Mouse (Mus musculus) forebrain, embryonic 12.5 days (tissue): ENCODE results near the gene Ap1b1. TPM values are rescaled to one million over a fixed set of nuclear protein-coding genes. Genes with fewer than 3 reads are reported as not detected.

ENCODE experiments used
- ATAC-seq: fragments of 200-750 bp; cut with Nextera tagmentation; 2 replicates; pipeline ENCODE4 v1.8.0; 2017; ENCODE audit warnings: moderate TSS enrichment; ENCODE audit not compliant: low FRiP score
- H3K27ac ChIP-seq: fragments of 300-500 bp; sonication (generic); 2 replicates; pipeline ENCODE4 v1.5.1; 2016; ENCODE audit warnings: mild to moderate bottlenecking
- H3K27me3 ChIP-seq: fragments of 300-500 bp; sonication (generic); 2 replicates; pipeline ENCODE4 v1.6.1; 2016; ENCODE audit warnings: mild to moderate bottlenecking
- H3K36me3 ChIP-seq: fragments of 300-500 bp; sonication (generic); replicated peaks from 2 replicates; pipeline ENCODE4 v1.6.1; 2016; ENCODE audit warnings: mild to moderate bottlenecking
- H3K4me1 ChIP-seq: fragments of 300-500 bp; sonication (generic); 2 replicates; pipeline ENCODE4 v1.6.1; 2016
- H3K4me2 ChIP-seq: fragments of 300-500 bp; sonication (generic); 2 replicates; pipeline ENCODE4 v1.6.1; 2016; ENCODE audit warnings: mild to moderate bottlenecking, moderate library complexity
- H3K4me3 ChIP-seq: fragments of 300-500 bp; sonication (generic); replicated peaks from 2 replicates; pipeline ENCODE4 v1.5.1; 2016; ENCODE audit warnings: mild to moderate bottlenecking
- H3K9ac ChIP-seq: fragments of 300-500 bp; sonication (generic); 2 replicates; pipeline ENCODE4 v1.6.1; 2016; ENCODE audit warnings: mild to moderate bottlenecking
- H3K9me3 ChIP-seq: fragments of 300-500 bp; sonication (generic); 2 replicates; pipeline ENCODE4 v1.6.1; 2016
- WGBS: fragments of 180-500 bp; shearing (Covaris S2); methylation state at CpG from one replicate; pipeline ENCODE4 v1.1.7; 2016; 5-methylcytosine and 5-hydroxymethylcytosine counted together
- polyA plus RNA-seq: library from polyadenylated mRNA; unstranded; fragments of >200 nt; fragmentation: Nextera tagmentation; extraction: Ambion mirVana; gene quantifications from 2 replicates; pipeline ENCODE4 v1.2.1, GENCODE M21; 2016

The Ap1b1 gene
- polyA plus RNA-seq, 1 experiment from 2014 or later: 67.9 TPM

DNA sequence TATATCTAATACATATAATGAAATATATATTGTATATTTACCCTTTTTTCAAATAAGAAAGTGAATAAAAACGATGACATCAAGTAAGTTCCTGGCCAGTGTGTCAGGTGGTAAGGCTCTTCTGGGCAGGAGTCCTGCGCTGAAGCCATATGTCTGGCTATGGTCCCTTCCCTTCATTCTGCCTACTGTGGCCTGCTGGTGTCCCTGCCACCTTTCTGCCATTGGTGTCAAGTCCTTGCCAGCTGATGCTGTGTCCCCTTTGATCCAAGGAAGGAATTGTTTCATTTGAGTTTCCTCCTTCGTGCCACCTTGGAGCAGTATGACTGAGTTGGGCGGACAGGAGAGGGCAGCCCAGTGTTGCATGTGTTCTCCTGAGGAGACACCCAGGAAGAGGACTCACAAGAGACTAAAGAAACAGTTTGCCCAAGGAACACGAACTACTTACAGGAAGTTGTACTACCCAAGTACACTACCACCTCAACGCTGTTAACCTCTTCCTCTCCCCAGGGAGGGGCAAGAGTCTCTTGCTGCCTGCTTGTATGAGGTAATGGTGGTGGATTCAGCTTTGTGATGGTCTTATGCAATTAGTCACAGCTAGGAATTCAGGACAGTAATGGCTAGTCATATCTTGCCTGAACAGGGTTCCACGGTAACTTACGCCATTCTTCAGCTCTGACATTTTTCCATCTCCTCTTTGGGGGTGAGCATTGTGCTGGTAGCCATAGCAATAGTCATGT, 56.2 kb downstream of the Ap1b1 start:
- no peak overlapping the region for H3K9ac ChIP-seq
- no peak for ATAC-seq
- H3K27ac ChIP-seq: no peak overlapping the region
- H3K4me2 ChIP-seq: no peak overlapping the region
- peaks cover 52% of the 10 kb centered on the region for H3K36me3 ChIP-seq
- H3K9me3 ChIP-seq: no peaks in the 10 kb centered on the region
- no peaks in the 10 kb centered on the region for H3K4me1 ChIP-seq
- no peak overlapping the region for H3K4me3 ChIP-seq
- H3K27me3 ChIP-seq: no peaks in the 10 kb centered on the region
- WGBS: 91% methylated on average over 8 of the region's 8 CpGs

DNA sequence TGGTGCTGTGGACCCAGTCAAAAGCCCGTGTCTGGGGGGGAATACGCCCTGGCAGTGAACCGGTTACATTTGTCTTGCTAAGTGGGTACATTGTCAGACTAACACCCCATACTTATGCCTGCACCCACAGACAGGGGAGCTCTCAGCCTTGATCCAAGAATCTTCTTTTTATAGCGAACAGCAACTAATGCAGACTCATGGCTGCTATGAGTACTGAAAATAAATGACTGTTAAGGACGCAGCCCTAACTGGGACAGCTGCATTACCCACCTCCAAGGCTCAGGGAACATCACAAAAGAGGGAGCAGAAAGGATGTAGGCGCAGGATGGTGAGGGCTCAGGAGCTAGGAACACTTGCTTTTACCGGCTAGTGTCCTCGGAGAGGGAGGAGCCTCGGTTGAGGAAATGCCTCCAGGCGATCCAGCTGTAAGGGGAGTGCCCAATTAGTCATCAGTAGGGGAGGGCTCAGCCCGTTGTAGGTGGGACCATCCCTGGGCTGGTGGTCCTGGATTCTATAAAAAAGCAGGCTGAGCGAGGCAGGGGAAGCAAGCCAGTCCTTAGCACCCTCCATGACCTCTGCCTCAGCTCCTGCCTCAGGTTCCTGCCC, 59.8 kb downstream of the Ap1b1 start:
- WGBS: 53% methylated on average over 12 of the region's 12 CpGs
- no peaks in the 10 kb centered on the region for H3K27me3 ChIP-seq
- H3K4me3 ChIP-seq: no peak overlapping the region
- ATAC-seq: no peak
- no peaks in the 10 kb centered on the region for H3K4me1 ChIP-seq
- H3K9ac ChIP-seq: no peak overlapping the region
- H3K4me2 ChIP-seq: no peak overlapping the region
- H3K9me3 ChIP-seq: no peaks in the 10 kb centered on the region
- H3K36me3 ChIP-seq: peaks cover 17% of the 10 kb centered on the region
- no peak overlapping the region for H3K27ac ChIP-seq

DNA sequence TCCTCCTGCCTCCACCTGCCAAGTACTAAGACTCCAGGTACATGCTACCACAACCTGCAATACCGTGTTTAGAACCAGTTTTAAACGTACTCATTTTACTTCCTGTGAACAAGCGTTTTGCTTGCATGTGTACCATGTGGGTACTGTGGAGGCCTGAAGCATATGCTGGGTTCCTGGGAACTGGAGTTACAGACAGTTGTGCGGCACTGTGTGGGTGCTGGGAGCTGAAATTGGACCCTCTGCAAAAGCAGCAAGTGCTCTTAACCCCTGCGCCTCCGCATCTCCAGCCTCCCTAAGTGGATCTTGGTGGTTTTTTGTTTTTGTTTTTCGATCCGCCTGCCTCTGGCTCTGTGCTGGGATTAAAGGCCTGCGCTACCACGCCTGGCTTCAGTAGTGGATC, 65.0 kb downstream of the Ap1b1 start:
- Histone ChIP-seq H3K27ac (no peak overlapping the region), H3K27me3 (peaks cover 20% of the 10 kb centered on the region), H3K9ac (no peak overlapping the region), H3K4me2 (no peak overlapping the region), H3K4me1 (peaks cover 13% of the 10 kb centered on the region), H3K36me3 (no peaks in the 10 kb centered on the region), H3K4me3 (no peak overlapping the region), H3K9me3 (no peaks in the 10 kb centered on the region)
- WGBS: 68% methylated on average over 10 of the region's 10 CpGs
- ATAC-seq: no peak

DNA sequence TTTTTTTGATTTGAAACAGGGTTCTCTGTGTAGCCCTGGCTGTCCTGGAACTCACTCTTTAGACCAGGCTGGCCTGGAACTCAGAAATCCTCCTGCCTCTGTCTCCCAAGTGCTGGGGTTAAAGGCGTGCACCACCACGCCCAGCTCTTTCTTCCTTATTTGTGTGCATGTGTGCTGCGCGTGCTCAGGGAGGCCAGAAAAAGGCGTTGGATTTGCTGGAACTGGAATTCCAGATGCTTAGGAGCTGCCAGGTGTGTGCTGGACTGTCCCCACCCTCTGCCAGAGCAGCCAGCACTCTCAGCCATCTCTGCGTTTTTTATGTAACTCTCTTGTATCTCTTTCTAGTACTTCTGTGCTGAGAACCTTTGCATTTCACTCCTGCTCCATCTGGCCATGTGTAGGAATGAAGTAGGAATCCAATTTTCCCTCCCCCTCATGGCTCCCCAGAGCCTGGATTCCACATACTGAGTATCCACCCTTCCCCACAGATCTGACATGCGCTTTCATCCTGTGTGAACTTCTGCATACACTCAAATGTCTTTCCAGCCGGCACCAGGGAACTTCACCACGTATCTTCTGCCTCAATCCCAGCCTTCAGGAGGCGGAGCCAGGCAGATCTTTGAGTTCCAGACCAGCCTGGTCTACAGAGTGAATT, 65.7 kb downstream of the Ap1b1 start:
- Histone ChIP-seq H3K9ac (no peak overlapping the region), H3K4me2 (no peak overlapping the region), H3K9me3 (no peaks in the 10 kb centered on the region), H3K4me3 (no peak overlapping the region), H3K27me3 (peaks cover 26% of the 10 kb centered on the region), H3K27ac (no peak overlapping the region), H3K36me3 (no peaks in the 10 kb centered on the region), H3K4me1 (peaks cover 18% of the 10 kb centered on the region)
- WGBS: 78% methylated on average over 10 of the region's 10 CpGs
- ATAC-seq: no peak

DNA sequence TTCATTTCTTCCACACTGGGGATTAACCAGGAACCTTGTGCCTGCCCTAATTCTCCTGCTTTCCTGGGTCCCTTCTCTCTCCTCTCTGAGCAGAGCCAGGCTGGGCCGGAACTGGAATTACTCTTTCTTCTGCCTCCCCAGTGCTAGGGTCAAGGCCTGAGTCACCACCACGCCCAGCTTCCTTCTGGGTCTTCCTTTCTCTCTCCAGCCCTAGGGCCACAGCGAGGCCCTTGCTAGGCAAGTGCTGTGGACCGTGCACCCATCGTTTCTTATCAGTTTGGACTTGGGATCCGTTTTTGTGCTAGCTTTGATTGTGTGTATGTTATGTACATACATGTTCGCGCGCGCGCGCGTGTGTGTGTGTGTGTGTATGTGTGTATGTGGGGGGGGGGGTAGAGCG, 67.5 kb downstream of the Ap1b1 start:
- H3K4me2 ChIP-seq: no peak overlapping the region
- H3K36me3 ChIP-seq: no peaks in the 10 kb centered on the region
- no peak for ATAC-seq
- peaks cover 45% of the 10 kb centered on the region for H3K27me3 ChIP-seq
- H3K4me1 ChIP-seq: peaks cover 32% of the 10 kb centered on the region
- 92% methylated on average over 14 of the region's 14 CpGs for WGBS
- H3K9me3 ChIP-seq: no peaks in the 10 kb centered on the region
- H3K9ac ChIP-seq: no peak overlapping the region
- no peak overlapping the region for H3K4me3 ChIP-seq
- H3K27ac ChIP-seq: no peak overlapping the region

DNA sequence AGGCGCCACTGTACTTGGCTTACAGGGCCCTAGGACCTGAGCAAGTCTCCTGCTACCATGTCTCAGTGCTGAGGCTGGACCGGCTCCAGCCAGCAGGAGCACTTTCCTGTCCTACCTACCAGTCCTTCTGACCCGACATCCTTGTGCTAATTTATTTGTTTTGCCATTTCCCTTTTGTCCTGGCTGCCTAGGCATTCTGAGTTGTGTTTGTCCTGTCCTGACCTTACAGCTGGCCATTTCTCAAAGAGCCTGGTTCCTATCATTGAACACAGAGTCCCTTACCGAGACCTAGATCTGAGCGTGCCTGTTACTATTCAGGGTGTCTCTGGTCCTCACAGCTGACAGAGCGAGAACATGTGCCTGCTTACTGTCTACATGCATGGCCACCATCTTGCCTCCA, 68.2 kb downstream of the Ap1b1 start:
- Histone ChIP-seq H3K4me2 (no peak overlapping the region), H3K9ac (no peak overlapping the region), H3K36me3 (no peaks in the 10 kb centered on the region), H3K9me3 (no peaks in the 10 kb centered on the region), H3K4me3 (no peak overlapping the region), H3K27ac (no peak overlapping the region), H3K4me1 (peaks cover 38% of the 10 kb centered on the region), H3K27me3 (peaks cover 52% of the 10 kb centered on the region)
- no peak for ATAC-seq
- WGBS: 68% methylated on average over 6 of the region's 6 CpGs

DNA sequence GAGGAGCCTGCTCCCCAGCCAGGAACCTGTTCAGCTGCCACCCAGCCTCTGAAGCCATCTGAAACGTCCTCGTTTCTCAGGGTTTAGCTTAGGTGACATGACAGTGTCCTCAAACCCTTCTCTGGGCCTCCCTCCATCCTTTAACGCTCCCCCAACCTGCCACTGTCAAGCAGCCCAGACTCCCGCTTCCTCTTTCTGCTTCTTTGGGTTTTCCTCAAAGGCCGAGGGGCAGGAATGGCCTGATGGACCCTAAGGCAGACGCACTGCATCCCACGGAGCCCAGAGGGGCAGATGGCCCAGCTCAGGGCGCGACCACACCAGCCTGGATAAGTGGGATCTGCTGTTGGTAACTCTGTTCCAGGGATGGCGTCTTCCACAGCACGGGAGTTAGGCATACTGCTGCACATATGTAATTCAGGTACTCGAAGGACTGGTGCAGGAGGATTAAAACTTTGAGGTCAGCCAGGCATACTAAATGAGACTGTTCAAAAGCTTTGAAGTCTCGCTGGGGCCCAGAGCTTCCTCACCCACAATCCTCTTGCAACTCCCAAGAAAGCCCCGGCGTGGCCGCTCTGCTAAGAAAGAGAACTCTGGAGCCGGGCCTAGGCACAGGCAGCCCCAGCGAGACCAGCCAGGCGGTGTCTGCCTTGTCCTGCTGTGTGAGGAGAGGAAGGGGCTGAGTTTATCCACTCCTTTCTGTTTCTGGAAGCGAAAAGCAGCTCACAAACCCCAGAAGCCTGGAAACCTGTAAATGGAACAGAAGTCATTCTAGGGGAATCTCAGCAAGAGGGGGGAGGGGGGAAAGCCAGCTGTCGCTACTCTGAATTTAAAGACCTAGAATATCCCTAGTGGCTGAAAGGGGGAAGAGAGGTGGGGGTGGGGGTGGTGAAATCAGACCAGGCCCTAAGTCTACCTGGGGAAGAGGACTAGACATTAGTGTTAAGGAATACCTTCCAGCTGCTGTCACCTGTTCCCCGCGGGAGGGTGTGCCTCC, 69.6 kb downstream of the Ap1b1 start:
- no peak overlapping the region for H3K9ac ChIP-seq
- H3K27ac ChIP-seq: no peak overlapping the region

DNA sequence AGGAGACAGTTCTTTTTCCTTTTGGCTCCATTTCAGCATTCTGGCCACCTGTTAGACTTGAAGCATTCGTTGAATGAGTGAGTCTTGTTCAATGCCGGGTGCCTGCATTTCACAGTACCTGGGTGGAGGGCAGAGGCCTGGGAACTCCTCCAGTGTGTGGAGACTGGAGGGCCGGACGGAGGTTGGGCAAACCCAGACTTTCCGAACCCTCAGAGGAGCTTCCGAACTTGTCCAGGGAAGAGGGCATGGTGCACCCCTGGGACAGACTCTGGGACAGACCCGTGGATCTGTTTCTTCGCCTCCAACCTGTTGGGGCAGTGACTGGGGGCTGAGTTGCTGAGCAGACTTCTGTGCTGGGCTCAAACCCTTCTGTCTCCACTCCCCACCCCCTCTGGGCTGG, 70.4 kb downstream of the Ap1b1 start:
- H3K9me3 ChIP-seq: no peaks in the 10 kb centered on the region
- H3K9ac ChIP-seq: no peak overlapping the region
- no peak overlapping the region for H3K27ac ChIP-seq
- no peak for ATAC-seq
- 49% methylated on average over 8 of the region's 8 CpGs for WGBS
- peaks cover 74% of the 10 kb centered on the region for H3K27me3 ChIP-seq
- no peak overlapping the region for H3K4me3 ChIP-seq
- H3K36me3 ChIP-seq: no peaks in the 10 kb centered on the region
- H3K4me1 ChIP-seq: peaks cover 53% of the 10 kb centered on the region
- no peak overlapping the region for H3K4me2 ChIP-seq

More for the DNA sequence above, 69.6 kb downstream of the Ap1b1 start:
- no peak overlapping the region for H3K4me3 ChIP-seq
- peaks cover 44% of the 10 kb centered on the region for H3K4me1 ChIP-seq
- no peak overlapping the region; the same call in 1 of the 2 replicates for H3K4me2 ChIP-seq
- H3K27me3 ChIP-seq: peaks cover 66% of the 10 kb centered on the region
- no peaks in the 10 kb centered on the region for H3K9me3 ChIP-seq
- ATAC-seq: no peak
- H3K36me3 ChIP-seq: no peaks in the 10 kb centered on the region
- WGBS: 19% methylated on average over 23 of the region's 23 CpGs

DNA sequence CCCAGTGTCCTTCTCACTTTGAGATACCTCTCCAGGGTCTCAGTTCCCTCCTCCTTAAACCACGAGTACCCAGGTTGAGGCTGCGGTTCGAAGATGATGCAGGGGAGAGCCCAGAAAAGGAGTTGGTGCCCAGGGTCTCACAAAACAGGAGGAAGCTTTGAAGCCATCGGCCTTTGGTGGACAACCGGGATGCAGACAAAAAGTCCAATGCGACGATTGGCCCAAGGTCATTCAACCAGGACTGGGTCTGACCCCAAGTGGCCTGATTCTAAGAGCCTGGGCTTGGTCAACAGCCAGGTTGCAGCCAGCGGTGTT, 70.9 kb downstream of the Ap1b1 start:
- 10% methylated on average over 8 of the region's 8 CpGs for WGBS
- no peaks in the 10 kb centered on the region for H3K9me3 ChIP-seq
- H3K27ac ChIP-seq: no peak overlapping the region
- H3K4me2 ChIP-seq: peak overlapping the region; percentile 77
- H3K27me3 ChIP-seq: peaks cover 78% of the 10 kb centered on the region
- H3K9ac ChIP-seq: peak overlapping the region; percentile 49; the same call in 1 of the 2 replicates
- H3K36me3 ChIP-seq: no peaks in the 10 kb centered on the region
- H3K4me3 ChIP-seq: peak overlapping the region; percentile 47
- peaks cover 57% of the 10 kb centered on the region for H3K4me1 ChIP-seq
- ATAC-seq: no peak

DNA sequence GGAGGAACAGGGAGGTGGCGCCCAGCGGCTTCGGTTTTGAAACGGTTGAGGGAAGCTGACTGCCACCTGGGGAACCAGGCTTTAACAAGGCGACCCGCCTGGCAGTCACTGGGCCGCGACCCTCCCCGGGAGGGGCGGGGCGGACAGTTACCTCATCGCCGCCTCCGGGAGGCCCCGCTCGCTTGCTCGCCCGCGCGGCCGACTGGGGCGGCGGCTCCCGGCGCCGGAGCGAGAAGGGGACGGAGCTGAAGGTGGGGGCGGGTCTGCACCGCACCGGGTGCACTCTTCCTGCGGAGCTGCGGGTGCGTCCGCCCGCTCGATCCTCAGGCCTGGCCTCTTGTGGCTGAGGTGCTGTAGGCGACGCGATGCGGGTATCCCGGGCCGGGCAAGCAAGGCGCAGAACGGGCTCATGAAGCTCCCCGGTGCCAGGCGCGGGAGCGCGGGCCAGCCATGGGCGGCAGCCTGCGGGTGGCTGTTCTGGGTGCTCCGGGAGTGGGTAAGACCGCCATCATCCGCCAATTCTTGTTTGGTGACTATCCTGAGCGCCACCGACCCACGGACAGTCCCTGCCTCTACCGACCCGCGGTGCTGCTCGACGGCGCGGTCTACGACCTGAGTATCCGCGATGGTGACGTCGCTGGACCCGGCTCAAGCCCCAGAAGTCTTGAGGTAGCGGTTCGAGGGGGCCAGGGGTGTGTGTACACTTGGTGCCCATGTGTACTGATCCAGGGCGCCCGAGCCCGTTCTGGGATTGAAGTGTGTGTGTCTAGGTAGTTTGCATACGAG, 71.4 kb downstream of the Ap1b1 start, which contains the start of gene Rasl10a:
Rasl10a (plus strand) TSS at position 273 of the 786 bp plus-strand sequence.
- no peaks in the 10 kb centered on the region for H3K9me3 ChIP-seq
- peaks cover 84% of the 10 kb centered on the region for H3K27me3 ChIP-seq
- H3K9ac ChIP-seq: peak within 1 kb of the TSS; percentile 49
- no peak within 1 kb of the TSS for H3K27ac ChIP-seq
- H3K4me1 ChIP-seq: peaks cover 62% of the 10 kb centered on the region
- ATAC-seq: no peak
- WGBS: 2% methylated on average over 75 of the region's 77 CpGs
- H3K4me3 ChIP-seq: peak within 1 kb of the TSS; percentile 47
- no peaks in the 10 kb centered on the region for H3K36me3 ChIP-seq
- peak within 1 kb of the TSS; percentile 77 for H3K4me2 ChIP-seq

DNA sequence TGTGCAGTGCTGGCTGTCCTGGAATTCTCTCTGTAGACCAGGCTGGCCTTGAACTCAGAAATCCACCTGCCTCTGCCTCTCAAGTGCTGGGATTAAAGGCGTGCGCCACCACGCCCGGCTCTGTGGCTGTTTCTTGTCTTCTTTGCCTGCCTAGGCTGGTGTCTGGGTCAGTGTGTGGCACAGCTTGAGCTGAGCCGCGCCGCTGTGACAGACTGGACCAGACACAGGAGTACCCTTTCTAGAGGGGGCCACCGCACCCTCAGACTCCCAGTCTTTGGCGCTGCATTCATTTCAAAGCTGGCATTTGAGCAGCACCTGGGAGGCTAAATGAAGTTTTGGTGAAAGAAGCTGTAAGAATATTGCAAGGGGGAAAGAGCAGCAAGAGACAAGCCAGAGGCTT, 72.2 kb downstream of the Ap1b1 start:
- H3K4me2 ChIP-seq: no peak overlapping the region
- peaks cover 91% of the 10 kb centered on the region for H3K27me3 ChIP-seq
- ATAC-seq: no peak
- H3K9ac ChIP-seq: no peak overlapping the region
- H3K4me1 ChIP-seq: peaks cover 68% of the 10 kb centered on the region
- H3K27ac ChIP-seq: no peak overlapping the region
- no peaks in the 10 kb centered on the region for H3K9me3 ChIP-seq
- H3K4me3 ChIP-seq: no peak overlapping the region
- 39% methylated on average over 9 of the region's 9 CpGs for WGBS
- H3K36me3 ChIP-seq: no peaks in the 10 kb centered on the region
